Mouse (Mus musculus) spleen, adult 18-20 months (tissue): ENCODE data around the gene Lonrf2.

Experiments used
- DNase-seq, 2 experiments: peaks; one replicate each; pipeline ENCODE4 v3.0.0; 2022; ENCODE audit warnings: mixed read lengths in 2 of 2

The Lonrf2 gene

DNA sequence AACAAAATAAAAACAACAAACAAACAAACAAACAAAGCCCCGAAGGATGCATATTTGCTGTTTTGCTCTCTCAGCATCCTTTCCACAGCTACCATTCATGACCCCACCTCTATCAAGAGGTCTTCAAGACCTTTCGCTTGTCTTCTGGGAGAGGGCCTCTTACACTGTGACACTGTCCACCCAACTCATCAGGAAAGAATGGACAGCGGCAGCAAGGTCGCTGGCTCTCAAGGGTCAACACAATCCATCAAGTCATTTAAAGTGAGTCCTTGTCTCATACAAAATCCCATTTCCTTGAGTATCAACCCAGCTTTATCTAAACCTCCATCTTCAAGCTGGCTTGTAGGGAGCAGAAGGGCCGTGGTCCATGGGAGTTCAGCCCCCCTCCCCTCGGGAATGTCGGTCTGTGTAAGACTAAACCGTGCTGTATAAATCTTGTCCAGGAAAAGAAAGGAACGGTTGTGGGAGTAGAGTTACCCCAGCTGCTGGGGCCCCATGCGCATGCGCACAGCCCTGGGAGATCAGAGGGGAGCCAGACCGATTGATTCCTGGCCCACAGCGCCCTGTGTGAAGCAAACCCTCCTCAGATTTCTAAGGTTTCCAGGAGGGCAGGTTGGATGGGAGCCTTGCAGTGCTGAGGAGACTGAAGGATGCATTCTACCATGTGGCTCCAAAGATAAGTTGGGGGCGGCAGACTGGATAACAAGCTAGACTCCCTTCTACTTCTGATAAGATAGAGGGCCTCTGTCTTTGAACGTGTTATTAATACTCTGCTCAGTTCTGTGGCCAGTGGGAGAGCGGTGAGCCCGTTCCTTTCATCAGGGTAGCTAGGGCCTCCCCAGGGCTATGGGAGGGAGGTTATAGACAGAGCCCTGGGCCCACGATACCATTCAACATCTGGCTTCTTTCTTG lies 69.6 kb downstream of the Lonrf2 start:
- DNase-seq = no peak

DNA sequence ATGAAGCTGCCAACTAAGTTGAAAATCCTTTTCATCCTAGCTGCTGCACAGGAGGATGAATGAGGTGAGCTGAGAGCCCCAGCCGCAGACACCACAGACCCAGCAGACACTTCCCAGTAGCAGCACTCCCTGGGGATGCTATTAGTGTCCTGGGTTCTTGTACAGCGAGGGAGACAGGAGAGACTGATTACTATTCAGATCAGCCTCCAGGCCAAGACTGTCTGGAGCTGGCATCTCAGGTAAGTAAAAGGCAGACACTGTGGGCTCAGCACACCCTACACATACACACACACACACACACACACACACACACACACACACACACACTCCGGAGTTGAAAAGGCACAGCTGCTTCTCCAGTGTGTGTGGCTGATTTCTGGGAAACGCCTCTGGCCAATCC lies 70.3 kb downstream of the Lonrf2 start:
- DNase-seq = no peak

DNA sequence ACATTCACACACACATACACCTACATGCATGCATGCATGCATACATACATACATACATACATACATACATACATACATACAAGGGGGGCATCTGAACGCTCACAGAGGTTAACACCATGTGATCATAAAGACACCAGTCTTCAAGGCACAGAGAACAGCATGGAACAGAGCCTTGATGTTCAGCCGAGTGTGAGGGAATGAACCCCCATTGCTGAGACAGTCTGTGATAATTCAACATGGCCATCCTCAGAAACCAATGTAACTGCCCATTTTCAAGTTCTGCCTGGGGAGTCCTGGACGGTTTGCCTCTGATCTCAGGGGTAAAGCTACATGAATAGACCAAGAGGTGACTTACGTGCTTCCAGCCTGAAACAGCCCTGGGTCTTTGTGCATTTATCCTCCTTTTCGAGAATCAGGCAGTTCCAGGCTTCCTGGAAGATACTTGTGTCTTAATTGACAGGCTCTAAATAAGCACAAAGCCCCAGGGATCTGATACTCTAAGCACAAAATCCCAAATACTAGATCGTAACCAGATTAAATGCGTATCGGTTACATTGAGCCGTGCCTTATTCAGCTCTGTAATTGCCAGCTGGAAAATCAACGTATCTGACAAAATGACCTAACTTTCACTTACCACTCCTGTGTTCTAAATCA lies 72.4 kb downstream of the Lonrf2 start:
- DNase-seq = no peak

DNA sequence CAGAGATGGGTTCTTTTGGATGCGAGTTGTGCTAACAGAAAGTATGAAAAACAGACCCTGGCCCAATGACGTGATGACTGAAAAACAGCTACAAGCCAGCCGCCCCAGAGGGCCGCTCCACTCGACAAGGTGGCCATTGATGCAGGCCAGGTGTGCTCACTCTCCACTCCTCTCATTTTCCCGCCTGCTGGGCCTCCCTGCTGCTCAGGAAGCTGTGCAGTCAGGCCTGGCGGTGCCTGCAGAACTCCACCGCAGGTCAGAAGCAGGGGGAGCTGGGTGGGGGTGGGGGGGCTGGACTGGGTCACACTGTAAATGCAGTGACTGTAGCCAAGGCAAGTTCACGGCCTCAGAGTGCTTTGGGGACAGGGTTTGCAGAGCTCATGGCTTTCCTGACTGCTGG lies 76.1 kb downstream of the Lonrf2 start:
- DNase-seq = no peak

DNA sequence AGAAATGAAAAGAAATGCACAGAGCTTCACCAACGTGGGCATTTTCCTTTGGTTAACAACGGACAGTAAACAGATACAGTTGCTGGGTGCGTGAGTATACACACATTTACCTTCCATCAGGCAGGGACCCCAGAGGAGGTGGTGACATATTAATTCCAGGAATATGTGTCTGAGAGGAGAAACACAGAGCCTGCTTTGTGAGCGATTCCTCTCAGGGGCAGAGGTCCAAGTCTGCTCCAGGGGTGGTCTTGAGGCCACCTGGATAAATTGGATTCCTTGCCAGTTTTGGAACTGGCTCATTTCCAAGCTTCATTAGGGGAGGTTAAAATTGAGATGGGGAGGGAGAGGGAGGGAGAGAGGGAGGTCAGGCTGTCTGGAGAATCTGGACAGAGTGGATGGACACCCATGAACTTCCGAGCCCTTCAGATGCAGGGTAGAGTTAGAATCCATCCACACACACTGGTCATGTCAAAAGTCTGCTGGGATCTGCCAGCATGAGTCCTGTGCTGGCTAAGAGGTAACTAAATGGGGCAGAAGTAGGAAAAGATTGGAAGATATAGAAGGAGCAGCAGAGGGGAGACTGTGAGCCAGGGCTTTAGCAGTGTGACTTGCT lies 78.6 kb downstream of the Lonrf2 start:
- DNase-seq = no peak

DNA sequence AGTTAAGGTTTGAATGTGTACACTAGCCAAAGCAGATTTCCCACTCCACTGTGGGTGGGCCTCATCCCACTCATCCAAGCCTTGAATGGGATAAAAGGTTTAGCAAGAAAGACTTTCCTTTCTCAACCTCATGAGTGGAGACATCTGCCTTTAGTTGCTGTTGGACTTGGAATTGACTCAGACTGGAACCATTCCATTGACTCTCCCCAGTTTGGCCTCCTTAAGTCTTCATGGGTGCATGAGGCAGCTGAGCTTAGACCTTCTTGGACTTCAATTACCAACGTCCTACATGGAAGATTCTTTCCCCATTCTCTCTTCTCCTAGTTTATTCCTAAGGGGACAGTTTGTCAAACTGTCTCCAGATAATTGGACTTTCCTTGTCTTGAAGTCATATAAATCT lies 92.6 kb downstream of the Lonrf2 start:
- no peak for DNase-seq
